Mouse (Mus musculus) hindbrain, embryonic 10.5 days (tissue): ENCODE data around the gene Dennd4c. TPM values are rescaled to one million over a fixed set of nuclear protein-coding genes. Genes with fewer than 3 reads are reported as not detected.

Experiments
- DNase-seq: peaks from one replicate; pipeline ENCODE4 v3.0.0-alpha.2; 2017; ENCODE audit warnings: low spot score
- H3K27ac ChIP-seq: fragments of 300-500 bp; sonication (generic); 2 replicates; pipeline ENCODE4 v1.5.1; 2016; ENCODE audit warnings: mild to moderate bottlenecking, moderate library complexity
- H3K27me3 ChIP-seq: fragments of 300-500 bp; sonication (generic); 2 replicates; pipeline ENCODE4 v1.6.1; 2016; ENCODE audit warnings: mild to moderate bottlenecking; ENCODE audit not compliant: poor library complexity, insufficient read depth, severe bottlenecking
- H3K36me3 ChIP-seq: fragments of 300-500 bp; sonication (generic); 2 replicates; pipeline ENCODE4 v1.6.1; 2016; ENCODE audit warnings: mild to moderate bottlenecking, moderate library complexity
- H3K4me1 ChIP-seq: fragments of 300-500 bp; sonication (generic); replicated peaks from 2 replicates; pipeline ENCODE4 v1.6.1; 2016; ENCODE audit warnings: mild to moderate bottlenecking
- H3K4me3 ChIP-seq: fragments of 300-500 bp; sonication (generic); 2 replicates; pipeline ENCODE4 v1.5.1; 2016; ENCODE audit warnings: mild to moderate bottlenecking, moderate library complexity
- H3K9me3 ChIP-seq: fragments of 300-500 bp; sonication (generic); 2 replicates; pipeline ENCODE4 v1.6.1; 2016; ENCODE audit warnings: mild to moderate bottlenecking, moderate library complexity
- WGBS: fragments of 180-500 bp; shearing (Covaris S2); methylation state at CpG from one replicate; pipeline ENCODE4 v1.1.7; 2016; 5-methylcytosine and 5-hydroxymethylcytosine counted together
- polyA plus RNA-seq: library from polyadenylated mRNA; unstranded; fragments of >200 nt; fragmentation: Nextera tagmentation; extraction: Ambion mirVana; gene quantifications from 2 replicates; pipeline ENCODE4 v1.2.1, GENCODE M21; 2016

Gene Dennd4c
- polyA plus RNA-seq, 1 experiment from 2014 or later = 5.5 TPM

DNA sequence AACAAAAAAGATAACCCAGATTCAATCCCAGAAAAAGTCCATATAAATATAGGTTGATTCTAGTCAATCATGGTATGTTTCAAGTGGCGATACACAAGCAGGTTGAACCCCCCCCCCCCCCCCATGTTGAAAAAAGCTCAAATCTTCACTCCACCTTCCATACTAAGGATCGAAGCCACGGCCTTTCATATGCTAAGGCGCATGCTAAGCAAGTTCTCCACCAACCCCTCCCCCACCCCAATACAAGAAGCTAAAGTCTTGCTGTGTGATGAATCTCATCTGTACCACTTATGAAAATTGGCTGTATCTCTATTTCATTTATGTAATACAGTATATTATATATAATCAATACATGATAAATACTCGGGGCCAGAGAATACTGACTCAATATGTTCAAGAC lies 22.2 kb upstream of the Dennd4c start:
- 91% methylated on average over 5 of the region's 5 CpGs for WGBS
- H3K4me1 ChIP-seq = no peaks in the 10 kb centered on the region
- H3K4me3 ChIP-seq = no peak overlapping the region
- no peak for DNase-seq
- no peaks in the 10 kb centered on the region for H3K27me3 ChIP-seq
- H3K36me3 ChIP-seq = no peaks in the 10 kb centered on the region
- no peak overlapping the region for H3K27ac ChIP-seq
- H3K9me3 ChIP-seq = no peaks in the 10 kb centered on the region

DNA sequence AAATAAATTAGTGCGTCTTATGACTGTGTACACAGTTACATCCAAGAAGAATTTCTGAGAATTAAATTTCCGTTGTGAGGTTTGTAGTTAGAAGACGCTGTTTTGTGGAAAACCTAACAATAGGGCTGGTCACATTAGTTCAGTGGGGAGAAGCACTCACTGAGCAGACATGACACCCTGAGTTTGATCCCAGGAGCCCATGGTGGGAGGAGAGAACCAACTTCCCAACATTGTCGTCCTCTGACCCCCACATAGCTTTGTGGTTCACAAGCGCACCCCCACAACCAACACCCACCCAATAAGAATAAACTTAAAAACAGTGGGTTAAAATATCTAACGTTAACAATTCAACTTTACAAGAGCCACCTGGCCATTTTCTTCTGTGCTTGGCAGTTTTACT lies 18.5 kb upstream of the Dennd4c start:
- H3K4me1 ChIP-seq = no peaks in the 10 kb centered on the region
- no peak overlapping the region for H3K27ac ChIP-seq
- no peak for DNase-seq
- 85% methylated on average over 6 of the region's 6 CpGs for WGBS
- no peak overlapping the region for H3K4me3 ChIP-seq
- no peaks in the 10 kb centered on the region for H3K27me3 ChIP-seq
- H3K36me3 ChIP-seq = no peaks in the 10 kb centered on the region
- H3K9me3 ChIP-seq = no peaks in the 10 kb centered on the region

DNA sequence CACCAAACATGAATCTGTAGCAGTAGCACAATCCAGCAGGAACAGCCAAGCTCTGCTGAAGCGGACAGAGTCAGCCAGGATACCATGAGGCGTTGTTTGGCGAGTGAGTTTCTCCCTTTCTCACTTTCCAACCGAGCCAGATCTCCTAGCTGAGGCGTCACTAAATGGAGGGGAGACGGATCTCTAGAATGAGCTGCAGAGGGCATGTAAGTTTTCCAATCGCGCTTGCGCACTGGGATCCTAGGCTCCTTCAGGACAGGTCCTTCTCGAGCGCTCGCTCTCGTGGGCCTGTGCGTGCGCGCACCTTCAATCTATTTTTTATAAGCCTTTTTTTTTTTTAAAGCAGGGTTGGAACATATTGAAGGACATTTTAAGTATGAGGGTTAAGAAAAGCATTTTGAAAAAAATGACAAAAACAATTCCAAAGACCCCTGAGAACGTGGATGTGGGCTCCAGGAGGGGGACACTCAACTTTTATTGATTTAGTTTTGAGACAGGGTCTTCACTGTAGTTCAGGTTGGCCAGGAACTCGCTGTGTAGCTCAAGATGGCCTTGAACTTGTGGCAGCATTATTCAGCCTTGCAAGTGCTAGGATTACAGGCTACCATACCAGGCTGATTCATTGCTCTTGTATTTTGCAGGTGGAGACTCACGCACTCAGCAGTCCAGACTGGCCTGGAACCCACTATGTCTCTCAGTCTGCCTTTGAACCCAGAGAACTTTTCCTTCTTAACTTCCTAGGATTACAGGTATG lies 14.1 kb upstream of the Dennd4c start:
- Histone ChIP-seq H3K27ac (no peak overlapping the region), H3K4me1 (no peaks in the 10 kb centered on the region), H3K27me3 (no peaks in the 10 kb centered on the region), H3K4me3 (no peak overlapping the region), H3K9me3 (no peaks in the 10 kb centered on the region), H3K36me3 (no peaks in the 10 kb centered on the region)
- 87% methylated on average over 19 of the region's 19 CpGs for WGBS
- no peak for DNase-seq

DNA sequence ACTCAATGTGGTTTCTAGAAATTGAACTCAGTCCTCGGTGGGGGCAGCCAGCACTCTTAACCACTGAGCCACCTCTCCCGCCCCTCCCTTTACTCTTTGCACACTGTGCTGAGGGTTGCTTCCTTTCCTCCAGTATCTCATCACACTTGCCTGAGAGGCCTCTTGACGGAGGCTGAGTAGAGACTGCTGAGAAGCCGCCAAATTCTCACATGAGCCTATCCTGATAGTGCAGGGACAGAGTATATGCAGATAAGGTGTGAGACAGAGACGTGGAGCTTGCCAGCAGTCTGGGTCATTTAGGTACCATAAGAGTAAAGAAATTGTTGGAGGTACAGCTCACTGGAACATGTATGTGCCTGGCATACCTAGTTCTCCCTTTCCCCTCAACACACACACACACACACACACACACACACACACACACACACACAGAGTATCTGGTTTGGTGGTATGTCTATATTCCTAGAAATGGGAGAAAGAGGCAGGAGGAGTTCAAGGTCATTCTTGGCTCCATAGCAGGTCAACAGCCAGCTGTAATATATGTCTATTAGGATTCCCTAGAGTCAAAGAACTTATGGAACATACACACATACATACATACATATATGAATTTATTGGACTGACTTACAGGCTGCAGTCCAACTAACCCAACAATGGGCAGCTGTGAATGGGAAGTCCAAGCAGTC lies 8.9 kb upstream of the Dennd4c start:
- Histone ChIP-seq H3K4me3 (no peak overlapping the region), H3K9me3 (no peaks in the 10 kb centered on the region), H3K4me1 (no peaks in the 10 kb centered on the region), H3K27ac (no peak overlapping the region), H3K27me3 (no peaks in the 10 kb centered on the region), H3K36me3 (no peaks in the 10 kb centered on the region)
- no peak for DNase-seq
- 85% methylated on average over 5 of the region's 5 CpGs for WGBS

DNA sequence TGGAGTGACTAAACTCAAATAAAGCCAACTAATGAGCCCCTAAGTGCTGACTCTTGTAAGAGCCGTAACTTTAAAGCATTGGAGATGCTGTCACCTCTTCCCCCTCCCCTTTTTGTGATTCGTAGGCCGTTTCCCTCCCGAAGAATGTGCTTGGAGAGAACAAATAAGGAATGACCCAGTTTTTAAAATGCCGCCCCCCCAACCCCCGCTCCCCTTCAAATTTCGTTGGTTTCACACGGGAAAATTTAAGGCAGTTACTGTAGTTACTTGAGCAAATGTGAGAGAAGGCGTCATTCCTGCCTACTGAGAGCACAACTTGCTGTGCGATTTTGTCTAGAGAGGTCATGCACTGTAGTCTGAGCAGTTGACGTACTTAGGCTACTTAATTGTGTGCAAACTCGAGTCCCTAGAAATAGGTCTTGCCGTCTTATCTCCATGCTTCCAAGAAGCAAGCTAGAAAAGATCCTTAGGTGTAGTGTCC lies 1.0 kb downstream of the Dennd4c start:
- H3K36me3 ChIP-seq = no peaks in the 10 kb centered on the region
- H3K27ac ChIP-seq = peak overlapping the region; percentile 95

DNA sequence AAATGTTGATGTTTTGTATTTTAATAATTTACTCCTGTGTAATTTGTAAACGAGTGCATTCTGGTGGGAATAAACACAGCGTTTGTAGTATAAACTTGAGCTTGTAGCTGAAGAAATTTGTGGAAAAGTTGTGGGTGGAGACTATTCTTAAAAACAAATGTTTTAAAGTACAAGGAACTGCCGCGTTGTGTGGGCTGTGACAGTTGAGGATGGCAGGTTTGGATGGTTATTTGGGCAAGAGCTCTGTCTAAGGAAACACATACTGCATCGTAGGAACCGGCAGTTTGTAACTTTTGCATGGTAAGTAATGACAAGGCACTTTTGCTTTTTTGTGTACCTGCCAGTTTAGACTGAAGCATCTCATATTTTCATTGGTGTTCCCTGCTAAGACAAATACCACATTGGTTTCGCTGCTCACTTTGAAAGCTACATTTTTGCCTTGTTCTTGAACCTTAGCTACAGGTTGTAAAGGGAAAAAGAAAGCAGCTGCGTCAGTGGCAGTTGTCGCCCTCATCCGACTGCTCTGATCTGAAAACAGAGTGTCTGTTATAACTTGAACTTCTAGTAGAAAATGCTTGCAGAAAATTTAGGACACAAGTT lies 2.1 kb downstream of the Dennd4c start:
- no peaks in the 10 kb centered on the region for H3K27me3 ChIP-seq
- H3K9me3 ChIP-seq = no peaks in the 10 kb centered on the region
- peak overlapping the region; percentile 89; the same call in 1 of the 2 replicates for H3K4me3 ChIP-seq
- peaks cover 2% of the 10 kb centered on the region; the same call in 1 of the 2 replicates for H3K36me3 ChIP-seq
- WGBS = 79% methylated on average over 10 of the region's 10 CpGs
- no peak overlapping the region for H3K27ac ChIP-seq
- no peak for DNase-seq
- H3K4me1 ChIP-seq = peaks cover 20% of the 10 kb centered on the region

More for the DNA sequence above, 1.0 kb downstream of the Dennd4c start:
- H3K27me3 ChIP-seq = no peaks in the 10 kb centered on the region
- peak overlapping the region; percentile 89 for H3K4me3 ChIP-seq
- H3K4me1 ChIP-seq = peaks cover 20% of the 10 kb centered on the region
- 1% methylated on average over 13 of the region's 13 CpGs for WGBS
- H3K9me3 ChIP-seq = no peaks in the 10 kb centered on the region
- DNase-seq = peak; percentile 23

DNA sequence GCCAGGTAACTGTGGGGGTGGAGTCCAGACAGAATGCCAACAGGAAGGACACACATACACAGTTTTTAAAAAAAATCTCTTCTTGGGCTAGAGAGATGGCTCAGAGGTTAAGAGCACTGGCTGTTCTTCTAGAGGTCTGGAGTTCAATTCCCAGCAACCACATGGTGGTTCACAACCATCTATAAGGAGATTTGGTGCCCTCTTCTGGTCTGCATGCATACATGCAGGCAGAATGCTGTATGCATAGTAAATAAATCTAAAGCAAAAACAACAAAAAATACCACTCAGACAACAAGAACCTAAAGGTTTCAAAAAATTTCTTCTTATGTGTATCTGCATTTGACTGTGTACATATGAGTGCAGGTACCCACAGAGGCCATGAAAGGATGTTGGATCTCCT lies 16.0 kb downstream of the Dennd4c start:
- no peak overlapping the region for H3K27ac ChIP-seq
- H3K4me1 ChIP-seq = no peaks in the 10 kb centered on the region
- no peak for DNase-seq
- H3K36me3 ChIP-seq = peaks cover 14% of the 10 kb centered on the region; the same call in 1 of the 2 replicates
- no peaks in the 10 kb centered on the region for H3K9me3 ChIP-seq
- H3K4me3 ChIP-seq = no peak overlapping the region
- H3K27me3 ChIP-seq = no peaks in the 10 kb centered on the region

DNA sequence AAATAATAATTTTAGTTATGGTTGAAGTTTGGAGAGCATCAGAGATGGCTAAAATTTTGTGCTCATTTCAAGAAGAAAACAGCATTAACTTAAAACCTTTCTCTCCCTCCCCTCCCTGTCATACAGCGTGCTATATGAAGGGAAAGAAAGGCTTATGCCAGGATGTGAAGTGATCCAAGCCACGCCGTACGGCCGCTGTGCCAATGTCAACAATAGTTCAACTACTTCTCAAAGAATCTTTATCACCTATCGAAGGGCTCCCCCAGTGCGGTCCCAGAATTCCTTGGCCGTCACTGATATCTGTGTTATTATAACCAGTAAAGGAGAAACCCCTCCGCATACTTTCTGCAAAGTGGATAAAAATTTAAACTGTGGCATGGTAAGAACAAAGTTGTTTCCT lies 29.2 kb downstream of the Dennd4c start:
- Histone ChIP-seq H3K27me3 (no peaks in the 10 kb centered on the region), H3K9me3 (no peaks in the 10 kb centered on the region), H3K27ac (no peak overlapping the region), H3K4me1 (no peaks in the 10 kb centered on the region), H3K36me3 (peaks cover 27% of the 10 kb centered on the region), H3K4me3 (no peak overlapping the region)
- WGBS = 95% methylated on average over 9 of the region's 9 CpGs
- no peak for DNase-seq

DNA sequence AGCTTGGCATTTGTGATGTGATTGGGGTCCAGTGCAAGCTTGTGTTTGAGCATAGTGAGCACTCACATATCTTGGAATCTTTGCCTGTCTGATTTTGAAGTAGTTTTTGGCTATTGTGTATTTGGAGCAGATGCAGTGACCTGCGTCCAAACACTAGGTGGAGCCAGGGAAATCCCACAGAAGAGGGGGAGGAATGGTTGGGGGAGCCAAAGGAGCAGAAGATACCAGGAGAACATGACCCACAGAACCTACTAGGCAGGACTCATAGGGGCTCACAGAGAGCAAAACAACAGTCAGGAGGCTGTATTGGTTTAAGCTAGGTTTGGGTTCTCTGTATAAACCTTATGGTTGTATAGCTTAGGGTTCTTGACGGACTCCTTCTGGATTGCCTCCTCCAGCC lies 62.2 kb downstream of the Dennd4c start:
- no peak overlapping the region for H3K4me3 ChIP-seq
- no peaks in the 10 kb centered on the region for H3K4me1 ChIP-seq
- H3K9me3 ChIP-seq = no peaks in the 10 kb centered on the region
- DNase-seq = no peak
- WGBS = 58% methylated on average over 2 of the region's 2 CpGs
- H3K27me3 ChIP-seq = no peaks in the 10 kb centered on the region
- no peak overlapping the region for H3K27ac ChIP-seq
- peaks cover 19% of the 10 kb centered on the region for H3K36me3 ChIP-seq

DNA sequence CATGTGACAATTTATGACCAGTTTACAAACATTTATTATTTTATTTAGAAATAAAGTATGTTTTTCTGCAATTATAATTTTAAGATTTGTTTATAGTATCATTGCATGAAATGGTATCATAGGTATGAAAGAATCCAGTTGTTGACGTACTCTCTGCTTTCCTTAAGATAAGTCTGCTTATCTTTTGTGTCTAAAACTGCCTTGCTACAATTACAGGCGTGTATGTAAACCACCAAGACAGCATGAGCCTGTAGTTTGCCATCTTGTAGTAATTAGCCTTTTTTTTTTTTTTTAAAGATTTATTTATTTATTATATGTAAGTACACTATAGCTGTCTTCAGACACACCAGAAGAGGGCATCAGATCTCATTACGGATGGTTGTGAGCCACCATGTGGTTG lies 66.5 kb downstream of the Dennd4c start:
- Histone ChIP-seq H3K27ac (no peak overlapping the region), H3K9me3 (no peaks in the 10 kb centered on the region), H3K4me3 (no peak overlapping the region), H3K36me3 (peaks cover 23% of the 10 kb centered on the region), H3K4me1 (no peaks in the 10 kb centered on the region), H3K27me3 (no peaks in the 10 kb centered on the region)
- WGBS = 92% methylated on average over 3 of the region's 3 CpGs
- no peak for DNase-seq

DNA sequence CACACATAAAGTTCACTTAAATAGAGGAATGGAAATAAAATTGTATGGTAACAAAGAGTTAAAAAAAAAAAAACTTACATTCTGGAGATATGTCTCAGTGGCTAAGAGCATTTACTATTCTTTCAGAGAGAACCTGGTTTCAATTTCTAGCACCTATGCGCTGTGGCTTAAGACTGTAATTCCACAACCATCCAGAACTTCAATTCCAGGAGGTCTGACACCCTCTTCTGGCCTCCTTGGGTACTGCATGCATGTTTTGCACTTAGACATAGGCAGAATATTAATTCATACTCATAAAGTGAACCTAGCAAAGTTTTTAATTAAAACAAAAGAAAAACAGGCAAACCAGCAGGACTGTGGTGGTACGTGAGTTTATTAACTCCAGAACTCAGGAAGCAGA lies 74.8 kb downstream of the Dennd4c start:
- WGBS = 75% methylated on average over 2 of the region's 2 CpGs
- DNase-seq = peak; percentile 24
- H3K4me3 ChIP-seq = no peak overlapping the region
- H3K36me3 ChIP-seq = peaks cover 59% of the 10 kb centered on the region
- no peaks in the 10 kb centered on the region for H3K9me3 ChIP-seq
- no peak overlapping the region for H3K27ac ChIP-seq
- no peaks in the 10 kb centered on the region for H3K27me3 ChIP-seq
- no peaks in the 10 kb centered on the region for H3K4me1 ChIP-seq

DNA sequence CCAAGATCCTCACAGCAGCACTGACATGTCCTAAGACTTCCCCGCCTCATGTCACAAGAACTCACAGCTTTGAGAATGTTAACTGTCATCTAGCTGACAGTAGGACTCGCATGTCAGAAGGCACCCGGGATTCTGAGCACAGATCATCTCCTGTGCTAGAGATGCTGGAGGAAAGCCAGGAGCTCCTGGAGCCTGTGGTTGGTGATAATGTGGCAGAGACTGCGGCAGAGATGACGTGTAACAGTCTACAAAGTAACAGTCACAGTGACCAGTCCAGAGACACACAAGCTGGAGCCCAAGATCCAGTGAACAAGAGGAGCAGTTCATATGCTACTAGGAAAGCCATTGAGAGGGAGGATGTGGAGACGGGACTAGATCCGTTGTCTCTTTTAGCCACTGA lies 76.8 kb downstream of the Dennd4c start:
- Histone ChIP-seq H3K27ac (no peak overlapping the region), H3K36me3 (peaks cover 73% of the 10 kb centered on the region), H3K27me3 (no peaks in the 10 kb centered on the region), H3K4me3 (no peak overlapping the region), H3K9me3 (no peaks in the 10 kb centered on the region), H3K4me1 (no peaks in the 10 kb centered on the region)
- 92% methylated on average over 7 of the region's 7 CpGs for WGBS
- DNase-seq = no peak

DNA sequence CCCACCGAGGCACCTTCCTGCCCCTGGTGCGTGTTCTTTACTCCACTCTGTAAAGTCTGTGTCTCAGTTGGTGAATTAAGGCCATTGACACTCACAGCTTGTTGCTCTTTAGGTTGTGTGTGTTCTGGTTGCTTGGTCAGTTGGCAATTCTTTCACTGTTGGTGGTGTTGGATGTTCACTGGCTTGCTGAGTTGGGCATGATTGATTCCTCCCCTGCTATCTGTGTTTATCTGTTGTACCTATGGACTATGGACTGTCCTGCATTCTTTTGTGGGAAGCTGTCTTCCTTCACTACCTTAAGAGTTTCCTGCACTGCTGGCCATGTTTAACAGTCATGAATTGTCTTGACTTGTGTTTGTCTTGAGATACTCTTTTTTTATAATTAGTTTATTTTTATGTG lies 83.5 kb downstream of the Dennd4c start:
- no peak for DNase-seq
- H3K27me3 ChIP-seq = no peaks in the 10 kb centered on the region
- 99% methylated on average over 2 of the region's 2 CpGs for WGBS
- peaks cover 72% of the 10 kb centered on the region for H3K36me3 ChIP-seq
- no peaks in the 10 kb centered on the region for H3K4me1 ChIP-seq
- H3K27ac ChIP-seq = no peak overlapping the region
- H3K9me3 ChIP-seq = no peaks in the 10 kb centered on the region
- H3K4me3 ChIP-seq = no peak overlapping the region
